Mouse (Mus musculus) G1E-ER4 (cell line): ENCODE results near the gene Notum. TPM values are rescaled to one million over a fixed set of nuclear protein-coding genes. Genes with fewer than 3 reads are reported as not detected.

Experiments
- GATA1 ChIP-seq: IDR thresholded peaks from one replicate; pipeline ENCODE4 v1.8.0; 2012; ENCODE audit warnings: low read length, inconsistent platforms
- polyA plus RNA-seq: library from polyadenylated mRNA; stranded (reverse); fragments of >175 nt; gene quantifications from 2 replicates; pipeline ENCODE4 v1.2.3, GENCODE M21; 2012

Gene Notum
- polyA plus RNA-seq, 1 experiment: not detected

GRCm38 (mm10) chr11:120616617-120617294 is 44.2 kb downstream of the Notum start:
- TF ChIP-seq GATA1: no peak

- TF ChIP-seq GATA1: no peak
Measured at GRCm38 (mm10) chr11:120615606-120616203, 45.3 kb downstream of the Notum start.

GRCm38 (mm10) chr11:120615167-120615566 is 45.8 kb downstream of the Notum start:
- no peak for TF ChIP-seq GATA1

- no peak for TF ChIP-seq GATA1
Measured at GRCm38 (mm10) chr11:120613976-120614375, 47.0 kb downstream of the Notum start.

- TF ChIP-seq GATA1: no peak
Measured at GRCm38 (mm10) chr11:120613481-120613972, 47.4 kb downstream of the Notum start.

GRCm38 (mm10) chr11:120612763-120613162 is 48.2 kb downstream of the Notum start:
- no peak for TF ChIP-seq GATA1

- no peak for TF ChIP-seq GATA1
Measured at GRCm38 (mm10) chr11:120610477-120611046, 50.4 kb downstream of the Notum start.

GRCm38 (mm10) chr11:120609250-120609649 is 51.7 kb downstream of the Notum start:
- TF ChIP-seq GATA1: no peak

- TF ChIP-seq GATA1: no peak
Measured at GRCm38 (mm10) chr11:120608241-120609034, 52.5 kb downstream of the Notum start, which contains the start of gene Npb. Npb (plus strand) TSS chr11:120608477.

- no peak for TF ChIP-seq GATA1
Measured at GRCm38 (mm10) chr11:120606764-120607163, 54.2 kb downstream of the Notum start.

GRCm38 (mm10) chr11:120605667-120606066 is 55.3 kb downstream of the Notum start:
- TF ChIP-seq GATA1: no peak

Other genes starting within 250 kb of the Notum start
- gene Nploc4, start 223.5 kb downstream of the Notum start, polyA plus RNA-seq: 55.2 and 115 TPM in 2 replicates
- gene Tspan10, start 218.5 kb downstream of the Notum start, polyA plus RNA-seq: not detected in 2 replicates
- gene Pde6g, start 207.7 kb downstream of the Notum start, polyA plus RNA-seq: 0.17 and 0.31 TPM in 2 replicates
- 20.5 and 22.7 TPM in 2 replicates for gene Oxld1, start 203.1 kb downstream of the Notum start, polyA plus RNA-seq
- 50.2 and 76.0 TPM in 2 replicates for gene Ccdc137, start 203.1 kb downstream of the Notum start, polyA plus RNA-seq
- gene Arl16, start 193.6 kb downstream of the Notum start, polyA plus RNA-seq: 26.9 and 44.9 TPM in 2 replicates
- gene Mrpl12, start 176.6 kb downstream of the Notum start, polyA plus RNA-seq: 600 and 743 TPM in 2 replicates
- gene Slc25a10, start 169.3 kb downstream of the Notum start, polyA plus RNA-seq: 74.6 and 83.7 TPM in 2 replicates
- not detected in 2 replicates for gene Gcgr, start 130.5 kb downstream of the Notum start, polyA plus RNA-seq
- gene Mcrip1, start 111.4 kb downstream of the Notum start, polyA plus RNA-seq: 170 and 215 TPM in 2 replicates
- gene Ppp1r27, start 110.0 kb downstream of the Notum start, polyA plus RNA-seq: not detected in 2 replicates
- 559 and 642 TPM in 2 replicates for gene P4hb, start 87.9 kb downstream of the Notum start, polyA plus RNA-seq
- gene Arhgdia, start 79.6 kb downstream of the Notum start, polyA plus RNA-seq: 1,177 and 1,217 TPM in 2 replicates
- gene Alyref, start 62.8 kb downstream of the Notum start, polyA plus RNA-seq: 539 and 588 TPM in 2 replicates
- gene Anapc11, start 62.8 kb downstream of the Notum start, polyA plus RNA-seq: 200 and 289 TPM in 2 replicates
- 1.7 and 2.3 TPM in 2 replicates for gene Npb, start 52.7 kb downstream of the Notum start, polyA plus RNA-seq
- gene Pcyt2, start 43.2 kb downstream of the Notum start, polyA plus RNA-seq: 149 and 196 TPM in 2 replicates
- gene Sirt7, start 35.9 kb downstream of the Notum start, polyA plus RNA-seq: 108 and 170 TPM in 2 replicates
- 44.0 and 52.0 TPM in 2 replicates for gene Mafg, start 27.6 kb downstream of the Notum start, polyA plus RNA-seq
- 1.8 and 3.2 TPM in 2 replicates for gene Pycr1, start 17.4 kb downstream of the Notum start, polyA plus RNA-seq
- not detected in 2 replicates for gene Myadml2, start 13.0 kb downstream of the Notum start, polyA plus RNA-seq
- gene Aspscr1, start 11.8 kb upstream of the Notum start, polyA plus RNA-seq: 215 and 275 TPM in 2 replicates
- gene Cenpx, start 52.6 kb upstream of the Notum start, polyA plus RNA-seq: 42.0 and 251 TPM in 2 replicates
- 28.7 and 33.4 TPM in 2 replicates for gene Lrrc45, start 52.8 kb upstream of the Notum start, polyA plus RNA-seq
- gene Rac3, start 60.3 kb upstream of the Notum start, polyA plus RNA-seq: 1.6 and 2.7 TPM in 2 replicates
- 28.9 and 50.8 TPM in 2 replicates for gene Dcxr, start 66.1 kb upstream of the Notum start, polyA plus RNA-seq
- not detected in 2 replicates for gene Cbr2, start 70.9 kb upstream of the Notum start, polyA plus RNA-seq
- gene Hmga1b, start 101.6 kb upstream of the Notum start, polyA plus RNA-seq: 2,256 and 2,629 TPM in 2 replicates
- 50.0 and 86.3 TPM in 2 replicates for gene Rfng, start 123.0 kb upstream of the Notum start, polyA plus RNA-seq
- gene Gps1, start 123.1 kb upstream of the Notum start, polyA plus RNA-seq: 73.2 and 84.7 TPM in 2 replicates
- gene Dus1l, start 135.2 kb upstream of the Notum start, polyA plus RNA-seq: 184 and 189 TPM in 2 replicates
- gene Fasn, start 163.4 kb upstream of the Notum start, polyA plus RNA-seq: 420 and 762 TPM in 2 replicates